Mouse (Mus musculus) effector memory CD4-positive, alpha-beta T cell, adult 7 months (primary cell): ENCODE measurements around the gene Zxdc. TPM values are rescaled to one million over a fixed set of nuclear protein-coding genes. Genes with fewer than 3 reads are reported as not detected.

Experiments used
- polyA plus RNA-seq: library from polyadenylated mRNA; unstranded; fragments of 100-300 nt; shearing (Covaris generic); gene quantifications from one replicate; pipeline ENCODE4 v1.2.1, GENCODE M21; 2017

Zxdc gene
- 31.0 TPM for polyA plus RNA-seq

GRCm38 (mm10) chr6:90368976-90369724 lies at the start of gene Zxdc:
Gene Zxdc, plus strand, starts transcription at chr6:90369492.

GRCm38 (mm10) chr6:90324991-90325390 lies 44.3 kb upstream of the Zxdc start, which contains the start of gene Chst13:
Gene Chst13, minus strand, starts transcription at chr6:90325185.

GRCm38 (mm10) chr6:90332561-90333425 lies 36.5 kb upstream of the Zxdc start, which contains the start of gene Uroc1:
Gene Uroc1, plus strand, starts transcription at chr6:90333284.

GRCm38 (mm10) chr6:90428380-90428974 lies 59.2 kb downstream of the Zxdc start, which contains the start of gene Cfap100:
Gene Cfap100, minus strand, starts transcription at chr6:90428797.

Other genes with a start within 250 kb of the Zxdc start
- gene Vmn1r51, start 246.9 kb upstream of the Zxdc start, polyA plus RNA-seq: not detected
- gene Vmn1r52, start 194.7 kb upstream of the Zxdc start, polyA plus RNA-seq: not detected
- gene V1ra8, start 166.7 kb upstream of the Zxdc start, polyA plus RNA-seq: not detected
- gene Vmn1r53, start 145.1 kb upstream of the Zxdc start, polyA plus RNA-seq: not detected
- gene Vmn1r54, start 123.2 kb upstream of the Zxdc start, polyA plus RNA-seq: not detected
- not detected for gene BC048671, start 68.3 kb upstream of the Zxdc start, polyA plus RNA-seq
- not detected for gene Chst13, start 44.3 kb upstream of the Zxdc start, polyA plus RNA-seq
- gene Uroc1, start 36.2 kb upstream of the Zxdc start, polyA plus RNA-seq: not detected
- 0.24 TPM for gene Cfap100, start 59.3 kb downstream of the Zxdc start, polyA plus RNA-seq
- not detected for gene Klf15, start 93.1 kb downstream of the Zxdc start, polyA plus RNA-seq
- 1.3 TPM for gene Aldh1l1, start 116.9 kb downstream of the Zxdc start, polyA plus RNA-seq
- gene Slc41a3, start 235.2 kb downstream of the Zxdc start, polyA plus RNA-seq: 2.0 TPM